Mouse (Mus musculus): ENCODE data around the gene Mgrn1. TPM values are rescaled to one million over a fixed set of nuclear protein-coding genes. Genes with fewer than 3 reads are reported as not detected.

Gene Mgrn1
- polyA plus RNA-seq, 1 experiment from 2014 or later = 62.2 TPM

DNA sequence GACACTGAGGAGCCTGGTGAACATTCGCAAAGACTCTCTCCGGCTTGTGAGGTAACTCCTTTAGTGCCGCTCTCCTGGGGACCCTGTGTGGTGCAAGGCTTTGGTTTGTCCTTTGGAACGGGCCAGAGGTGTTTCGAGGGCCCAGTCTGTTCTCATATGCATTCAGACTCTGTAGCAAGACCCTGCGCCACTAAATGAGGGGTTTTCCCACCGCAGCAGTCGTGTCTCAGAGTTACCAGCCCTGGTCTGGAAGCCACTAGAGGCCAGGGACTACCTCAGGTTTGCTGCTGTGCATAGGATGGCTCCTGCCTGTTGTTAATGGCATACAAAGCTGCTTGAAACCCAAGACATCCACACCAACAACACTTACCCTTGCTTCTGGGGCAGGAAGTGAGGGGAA, 24.7 kb downstream of the Mgrn1 start:
- 93% methylated on average over 8 of the region's 8 CpGs for WGBS (ENCODE audit: missing documents)
- H3K36me3 ChIP-seq (ENCODE audit: inconsistent target) = peaks cover 21% of the 10 kb centered on the region
- H3K27ac ChIP-seq = no peak overlapping the region

DNA sequence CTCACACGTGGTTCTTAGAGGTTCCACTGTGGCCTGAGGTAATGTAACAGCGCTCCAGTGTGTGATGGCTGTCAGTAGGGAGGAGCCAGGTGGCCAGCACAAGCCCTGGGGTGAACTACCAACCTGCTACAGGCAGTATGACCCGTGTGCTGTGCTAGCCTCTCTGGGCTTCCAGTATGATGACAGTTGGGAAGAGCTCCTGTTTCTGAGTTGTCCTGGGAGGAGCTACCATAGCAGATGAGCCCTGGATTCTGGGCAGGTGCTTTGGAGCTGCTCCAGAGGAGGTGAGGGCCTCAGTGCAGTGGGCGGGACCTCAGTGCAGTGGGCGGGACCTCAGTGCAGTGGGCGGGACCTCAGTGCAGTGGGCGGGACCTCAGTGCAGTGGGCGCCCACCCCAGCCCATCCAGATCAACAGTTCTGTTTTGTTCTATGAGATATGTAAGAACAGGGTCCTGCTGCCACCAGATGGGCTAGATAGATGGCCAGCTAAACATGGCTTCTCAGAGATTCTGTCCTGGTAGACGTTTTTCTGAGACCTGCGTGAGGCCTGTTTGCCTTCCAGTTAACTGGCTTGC, 26.1 kb downstream of the Mgrn1 start:
- peaks cover 33% of the 10 kb centered on the region for H3K36me3 ChIP-seq (ENCODE audit: inconsistent target)
- peak overlapping the region; percentile 97 for H3K27ac ChIP-seq
- H3K4me3 ChIP-seq (ENCODE audit: inconsistent target) = no peak overlapping the region
- peaks cover 19% of the 10 kb centered on the region; the same call in 1 of the 2 replicates for H3K79me2 ChIP-seq (ENCODE audit: inconsistent target)
- 88% methylated on average over 10 of the region's 10 CpGs for WGBS (ENCODE audit: missing documents)

More for the DNA sequence above, 24.7 kb downstream of the Mgrn1 start:
- Histone ChIP-seq H3K4me3 (ENCODE audit: inconsistent target) (no peak overlapping the region), H3K79me2 (ENCODE audit: inconsistent target) (peaks cover 33% of the 10 kb centered on the region)

DNA sequence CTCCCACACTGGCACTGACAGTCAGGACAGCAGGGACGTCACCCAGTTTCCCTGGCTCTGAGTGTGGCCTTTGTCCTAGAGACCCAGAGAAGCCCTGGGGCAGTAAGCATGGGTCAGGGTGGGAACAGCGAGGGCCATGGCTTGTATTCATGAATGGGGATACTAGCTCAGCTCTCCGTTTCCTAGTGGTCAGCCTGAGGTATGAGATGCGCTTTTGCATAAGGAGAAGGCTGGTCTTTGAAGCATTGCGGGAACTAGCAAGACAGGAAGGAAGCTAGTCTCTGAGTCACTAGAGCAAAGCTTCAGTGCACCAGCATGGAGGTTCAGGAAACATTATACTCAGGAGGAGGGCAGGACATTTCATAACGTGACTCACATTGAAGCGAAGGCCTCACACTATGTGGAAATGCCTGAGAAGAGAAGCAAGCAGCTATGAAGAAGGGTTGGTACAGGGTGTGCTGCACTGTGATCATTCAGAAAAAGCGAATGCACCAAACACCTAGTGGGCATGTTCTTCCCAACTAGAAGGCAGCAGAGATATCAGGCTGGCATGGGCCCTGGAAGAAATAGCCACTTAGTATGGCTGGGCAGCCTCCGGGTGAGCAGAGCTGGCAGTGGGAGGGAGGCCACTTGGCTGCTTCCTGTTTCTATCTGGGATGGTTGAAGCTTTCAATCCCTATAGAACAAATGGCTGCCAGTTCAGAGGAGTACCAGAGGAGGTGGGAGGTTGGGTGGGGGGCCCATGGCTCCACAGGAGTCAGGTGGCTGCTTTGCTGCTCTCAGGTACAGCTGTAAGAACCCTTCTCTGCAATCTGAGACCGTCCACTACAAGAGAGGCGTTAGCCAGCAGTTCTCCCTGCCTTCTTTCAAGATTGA, 27.1 kb downstream of the Mgrn1 start:
- Histone ChIP-seq H3K4me3 (ENCODE audit: inconsistent target) (no peak overlapping the region), H3K79me2 (ENCODE audit: inconsistent target) (peaks cover 16% of the 10 kb centered on the region; the same call in 1 of the 2 replicates), H3K27ac (peak overlapping the region; percentile 97), H3K36me3 (ENCODE audit: inconsistent target) (peaks cover 37% of the 10 kb centered on the region)
- 16% methylated on average over 11 of the region's 11 CpGs for WGBS (ENCODE audit: missing documents)

DNA sequence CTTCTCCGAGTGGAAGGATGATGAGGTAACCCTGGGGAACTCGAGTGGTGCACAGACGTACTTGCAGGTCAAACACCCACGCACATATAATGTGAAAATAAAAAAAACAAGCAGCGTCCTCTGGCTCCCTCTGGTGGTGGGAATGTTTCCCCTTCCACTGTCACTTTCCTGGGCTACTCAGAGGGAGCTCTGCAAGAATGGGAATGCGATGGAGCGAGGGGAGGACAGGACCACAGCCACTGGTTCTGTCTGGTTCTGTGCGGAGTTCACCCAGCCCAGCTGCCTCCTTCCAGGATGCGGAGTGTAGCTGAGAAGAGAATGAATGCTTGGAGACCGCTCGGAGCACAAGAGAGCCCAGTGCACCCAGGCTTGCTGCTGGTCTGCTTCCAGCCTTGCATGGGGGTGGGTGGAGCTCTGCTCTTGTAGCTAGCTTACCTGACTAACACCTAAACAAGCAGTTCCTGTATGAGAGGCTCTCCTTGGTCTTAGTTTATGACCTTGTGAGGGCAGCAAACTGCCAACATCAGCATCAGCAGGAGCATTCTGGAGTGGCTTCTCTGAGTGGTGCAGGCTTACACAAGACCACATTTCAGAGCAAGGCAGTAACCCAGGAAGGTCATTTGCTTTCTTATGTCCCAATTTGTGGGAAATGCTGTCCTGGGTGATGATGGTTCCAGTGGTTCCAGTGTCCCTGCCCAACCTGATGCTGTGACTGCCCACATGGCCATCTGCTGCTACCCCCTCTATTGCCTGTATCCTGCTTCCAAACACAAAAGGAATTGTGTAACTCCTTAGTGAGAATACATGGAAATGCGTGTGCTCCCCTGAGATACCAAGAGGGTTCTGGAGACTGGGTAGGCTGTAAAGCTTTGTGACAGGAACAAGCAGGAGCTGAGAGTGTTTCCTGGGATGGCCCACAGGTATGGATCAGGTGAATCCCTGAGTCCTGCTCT, 28.0 kb downstream of the Mgrn1 start:
- no peak overlapping the region for H3K4me3 ChIP-seq (ENCODE audit: inconsistent target)
- peaks cover 41% of the 10 kb centered on the region for H3K36me3 ChIP-seq (ENCODE audit: inconsistent target)
- H3K79me2 ChIP-seq (ENCODE audit: inconsistent target) = peaks cover 8% of the 10 kb centered on the region; the same call in 1 of the 2 replicates
- peak overlapping the region; percentile 97 for H3K27ac ChIP-seq
- WGBS (ENCODE audit: missing documents) = 42% methylated on average over 12 of the region's 12 CpGs

DNA sequence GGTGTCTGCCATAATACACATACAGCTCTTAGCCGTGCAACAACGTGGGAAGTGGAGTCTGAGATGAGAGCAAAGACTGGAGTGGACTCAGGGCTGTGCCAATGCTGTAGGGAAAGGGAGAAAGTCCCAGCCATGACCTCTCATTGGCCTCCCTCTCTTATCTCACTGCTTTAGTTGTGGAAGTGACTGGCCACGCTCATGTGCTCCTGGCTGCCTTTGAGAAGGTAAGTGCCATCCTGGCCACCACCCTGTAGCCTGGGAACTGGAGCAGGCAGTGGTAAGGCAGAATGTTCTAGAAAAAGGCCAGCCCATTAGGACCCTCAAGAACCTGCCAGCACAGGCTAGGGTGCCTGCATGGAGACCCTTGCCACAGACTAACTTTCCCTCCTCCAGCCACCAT, 29.9 kb downstream of the Mgrn1 start:
- H3K27ac ChIP-seq = no peak overlapping the region
- H3K36me3 ChIP-seq (ENCODE audit: inconsistent target) = peaks cover 34% of the 10 kb centered on the region; the same call in 1 of the 2 replicates
- WGBS (ENCODE audit: missing documents) = 75% methylated on average over 3 of the region's 3 CpGs
- no peaks in the 10 kb centered on the region for H3K79me2 ChIP-seq (ENCODE audit: inconsistent target)
- H3K4me3 ChIP-seq (ENCODE audit: inconsistent target) = no peak overlapping the region

DNA sequence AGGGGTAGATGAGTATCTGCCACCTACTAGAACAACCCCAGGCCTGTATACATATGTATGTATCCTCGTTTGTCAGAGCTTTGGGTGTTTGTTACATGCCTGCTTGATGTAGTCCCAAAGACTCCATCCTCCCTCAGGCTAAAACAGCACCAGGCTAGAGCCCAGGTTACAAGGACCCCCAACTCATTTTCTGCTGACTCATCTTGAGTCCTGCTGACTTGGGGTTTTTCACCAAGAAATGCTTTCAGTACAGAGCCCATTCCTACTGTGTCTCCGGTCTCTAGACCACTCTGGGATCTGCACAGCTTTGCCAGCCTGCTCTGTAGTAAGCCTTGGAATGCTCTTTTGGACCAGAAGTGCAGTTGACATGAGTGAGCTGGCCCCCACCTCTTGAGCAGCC, 30.6 kb downstream of the Mgrn1 start:
- 95% methylated on average over 2 of the region's 2 CpGs for WGBS (ENCODE audit: missing documents)
- no peak overlapping the region for H3K4me3 ChIP-seq (ENCODE audit: inconsistent target)
- H3K27ac ChIP-seq = no peak overlapping the region
- H3K79me2 ChIP-seq (ENCODE audit: inconsistent target) = no peaks in the 10 kb centered on the region
- H3K36me3 ChIP-seq (ENCODE audit: inconsistent target) = peaks cover 28% of the 10 kb centered on the region; the same call in 1 of the 2 replicates

DNA sequence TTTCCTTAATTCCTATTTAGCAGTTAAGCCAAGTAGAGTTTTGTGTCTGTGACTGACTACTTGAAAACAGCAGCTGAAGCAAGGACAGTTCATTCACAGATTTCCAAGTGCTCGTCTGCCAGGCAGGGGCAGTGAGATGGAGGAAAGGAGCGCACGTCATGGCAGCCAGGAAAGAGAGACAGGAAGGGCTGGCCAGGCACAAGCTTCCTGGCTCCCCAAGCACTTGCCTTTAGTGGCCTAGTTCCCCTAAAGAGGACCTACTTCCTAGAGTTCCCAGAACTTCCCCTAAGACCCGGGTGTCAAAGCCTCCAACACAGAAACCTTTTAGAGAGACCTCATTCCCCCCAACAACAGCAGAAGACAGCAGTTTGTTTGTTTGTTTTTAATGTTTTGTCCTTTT, 34.5 kb downstream of the Mgrn1 start:
- Histone ChIP-seq H3K4me3 (ENCODE audit: inconsistent target) (no peak overlapping the region), H3K27ac (peak overlapping the region; percentile 56), H3K36me3 (ENCODE audit: inconsistent target) (peaks cover 58% of the 10 kb centered on the region), H3K79me2 (ENCODE audit: inconsistent target) (no peaks in the 10 kb centered on the region)
- WGBS (ENCODE audit: missing documents) = 6% methylated on average over 4 of the region's 4 CpGs

DNA sequence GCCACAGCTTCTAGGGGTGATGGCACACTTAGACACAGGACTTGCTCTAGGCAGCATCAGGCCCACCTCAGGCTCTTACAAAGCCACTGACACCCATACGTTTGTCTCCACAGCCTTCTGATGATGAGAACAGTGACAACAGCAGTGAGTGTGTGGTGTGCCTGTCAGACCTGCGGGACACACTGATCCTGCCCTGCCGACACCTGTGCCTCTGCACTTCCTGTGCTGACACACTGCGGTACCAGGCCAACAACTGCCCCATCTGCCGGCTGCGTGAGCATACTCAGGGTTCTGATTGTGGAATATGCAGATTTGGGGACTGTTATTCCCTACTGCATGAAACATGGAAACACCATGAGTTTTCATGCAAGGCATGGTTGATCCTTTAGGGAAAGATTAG, 36.4 kb downstream of the Mgrn1 start:
- WGBS (ENCODE audit: missing documents) = 76% methylated on average over 6 of the region's 6 CpGs
- H3K4me3 ChIP-seq (ENCODE audit: inconsistent target) = no peak overlapping the region
- peaks cover 65% of the 10 kb centered on the region for H3K36me3 ChIP-seq (ENCODE audit: inconsistent target)
- no peaks in the 10 kb centered on the region for H3K79me2 ChIP-seq (ENCODE audit: inconsistent target)
- H3K27ac ChIP-seq = no peak overlapping the region

DNA sequence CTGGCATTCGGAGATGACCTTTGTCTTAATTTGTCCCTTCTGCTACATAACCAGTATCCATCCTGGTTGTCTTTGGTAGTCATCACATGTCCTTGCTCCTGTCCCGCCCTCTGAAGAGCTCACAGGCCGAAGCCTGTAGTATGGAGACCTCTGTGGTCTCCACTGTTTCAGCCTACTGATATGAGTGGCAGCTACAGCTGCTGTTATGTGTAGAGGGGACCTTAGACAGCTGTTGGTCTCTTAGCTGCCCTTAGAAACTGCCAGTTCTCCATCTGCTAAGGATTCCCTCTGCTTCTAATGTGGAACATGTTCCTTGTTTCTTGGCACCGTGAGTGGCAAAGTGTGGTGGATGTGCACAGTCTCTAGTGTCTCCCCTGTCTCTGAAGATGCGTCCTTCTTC, 37.9 kb downstream of the Mgrn1 start:
- 95% methylated on average over 5 of the region's 5 CpGs for WGBS (ENCODE audit: missing documents)
- H3K36me3 ChIP-seq (ENCODE audit: inconsistent target) = peaks cover 70% of the 10 kb centered on the region
- H3K27ac ChIP-seq = no peak overlapping the region
- no peaks in the 10 kb centered on the region for H3K79me2 ChIP-seq (ENCODE audit: inconsistent target)
- H3K4me3 ChIP-seq (ENCODE audit: inconsistent target) = no peak overlapping the region

DNA sequence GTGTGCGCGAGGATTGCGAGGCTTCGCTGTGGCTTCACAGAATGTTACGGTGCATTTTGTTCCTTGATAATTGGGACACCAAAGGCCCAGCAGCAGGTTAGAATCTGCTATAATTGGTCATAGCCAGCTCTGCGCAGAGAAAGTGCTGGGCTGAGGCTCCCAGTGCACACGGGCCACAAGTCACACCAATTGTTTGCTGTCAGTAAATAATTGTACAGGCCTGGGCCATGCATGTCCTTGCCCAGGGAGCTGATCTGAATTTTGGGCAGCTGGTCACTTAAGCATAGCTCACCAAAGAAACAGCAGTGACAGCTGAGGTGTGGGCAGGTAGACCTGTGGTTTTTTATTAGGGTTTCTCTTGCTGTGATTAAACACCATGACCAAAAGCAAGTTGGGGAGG, 41.9 kb downstream of the Mgrn1 start:
- no peak overlapping the region for H3K27ac ChIP-seq
- no peaks in the 10 kb centered on the region for H3K79me2 ChIP-seq (ENCODE audit: inconsistent target)
- WGBS (ENCODE audit: missing documents) = 96% methylated on average over 3 of the region's 7 CpGs
- no peak overlapping the region for H3K4me3 ChIP-seq (ENCODE audit: inconsistent target)
- H3K36me3 ChIP-seq (ENCODE audit: inconsistent target) = peaks cover 89% of the 10 kb centered on the region

DNA sequence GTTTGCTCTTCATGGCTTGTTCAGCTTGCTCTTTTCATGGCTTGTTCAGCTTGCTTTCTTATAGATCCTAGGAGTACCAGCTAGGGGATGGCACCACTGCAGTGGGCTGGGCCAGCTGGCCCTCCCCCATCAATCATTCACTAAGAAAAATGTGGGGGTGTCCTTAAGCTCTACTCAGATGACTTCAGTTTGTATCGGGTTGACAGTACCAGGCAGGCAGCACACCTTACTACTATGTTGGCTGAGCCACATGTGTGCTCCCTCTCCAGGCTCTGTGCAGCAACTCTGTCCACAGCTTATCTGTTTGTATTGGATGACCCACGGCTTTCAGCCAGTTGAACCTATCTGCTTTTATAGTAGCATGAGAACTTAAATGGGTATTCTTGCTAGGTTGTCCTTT, 42.4 kb downstream of the Mgrn1 start:
- H3K27ac ChIP-seq = no peak overlapping the region
- WGBS (ENCODE audit: missing documents) = 97% methylated on average over 2 of the region's 2 CpGs
- H3K36me3 ChIP-seq (ENCODE audit: inconsistent target) = peaks cover 86% of the 10 kb centered on the region
- H3K4me3 ChIP-seq (ENCODE audit: inconsistent target) = no peak overlapping the region
- H3K79me2 ChIP-seq (ENCODE audit: inconsistent target) = no peaks in the 10 kb centered on the region

DNA sequence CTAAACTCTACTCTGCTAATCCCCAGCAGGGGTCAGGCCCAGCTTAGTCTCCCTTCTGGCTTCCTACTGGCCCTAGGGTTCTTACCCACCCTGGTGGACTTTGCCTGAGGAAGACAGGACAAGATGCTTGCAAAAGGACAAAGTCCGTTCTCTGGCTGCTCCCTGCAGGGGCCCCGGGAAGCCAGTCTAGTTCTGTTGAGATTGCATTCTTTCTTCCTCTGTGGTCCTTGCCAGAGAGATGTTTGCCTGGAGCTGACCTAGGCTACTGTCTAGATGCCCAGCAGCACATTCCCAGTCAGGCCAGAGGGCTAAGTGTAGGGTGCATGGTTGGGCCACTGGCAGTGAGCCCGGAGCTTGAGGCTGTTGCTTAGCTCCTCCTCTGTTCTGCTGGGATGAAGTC, 46.4 kb downstream of the Mgrn1 start:
- Histone ChIP-seq H3K79me2 (ENCODE audit: inconsistent target) (no peaks in the 10 kb centered on the region), H3K27ac (no peak overlapping the region), H3K4me3 (ENCODE audit: inconsistent target) (no peak overlapping the region), H3K36me3 (ENCODE audit: inconsistent target) (peaks cover 50% of the 10 kb centered on the region)
- 88% methylated on average over 3 of the region's 3 CpGs for WGBS (ENCODE audit: missing documents)

DNA sequence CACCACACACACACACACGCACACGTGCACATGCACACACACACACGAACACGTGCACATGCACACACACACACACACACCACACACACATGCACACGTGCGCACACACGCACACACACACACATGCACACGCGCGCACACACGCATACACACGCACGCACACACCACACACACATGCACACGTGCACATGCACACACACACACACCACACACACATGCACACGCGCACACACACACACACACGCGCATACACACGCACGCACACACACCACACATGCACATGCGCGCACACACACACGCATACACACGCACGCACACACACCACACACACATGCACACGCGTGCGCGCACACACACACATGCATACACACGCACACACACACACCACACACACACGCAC, 49.4 kb downstream of the Mgrn1 start:
- H3K36me3 ChIP-seq (ENCODE audit: inconsistent target) = peaks cover 31% of the 10 kb centered on the region
- H3K79me2 ChIP-seq (ENCODE audit: inconsistent target) = peaks cover 14% of the 10 kb centered on the region; the same call in 1 of the 2 replicates
- 96% methylated on average over 10 of the region's 31 CpGs for WGBS (ENCODE audit: missing documents)
- H3K27ac ChIP-seq = peak overlapping the region; percentile 82
- H3K4me3 ChIP-seq (ENCODE audit: inconsistent target) = no peak overlapping the region

DNA sequence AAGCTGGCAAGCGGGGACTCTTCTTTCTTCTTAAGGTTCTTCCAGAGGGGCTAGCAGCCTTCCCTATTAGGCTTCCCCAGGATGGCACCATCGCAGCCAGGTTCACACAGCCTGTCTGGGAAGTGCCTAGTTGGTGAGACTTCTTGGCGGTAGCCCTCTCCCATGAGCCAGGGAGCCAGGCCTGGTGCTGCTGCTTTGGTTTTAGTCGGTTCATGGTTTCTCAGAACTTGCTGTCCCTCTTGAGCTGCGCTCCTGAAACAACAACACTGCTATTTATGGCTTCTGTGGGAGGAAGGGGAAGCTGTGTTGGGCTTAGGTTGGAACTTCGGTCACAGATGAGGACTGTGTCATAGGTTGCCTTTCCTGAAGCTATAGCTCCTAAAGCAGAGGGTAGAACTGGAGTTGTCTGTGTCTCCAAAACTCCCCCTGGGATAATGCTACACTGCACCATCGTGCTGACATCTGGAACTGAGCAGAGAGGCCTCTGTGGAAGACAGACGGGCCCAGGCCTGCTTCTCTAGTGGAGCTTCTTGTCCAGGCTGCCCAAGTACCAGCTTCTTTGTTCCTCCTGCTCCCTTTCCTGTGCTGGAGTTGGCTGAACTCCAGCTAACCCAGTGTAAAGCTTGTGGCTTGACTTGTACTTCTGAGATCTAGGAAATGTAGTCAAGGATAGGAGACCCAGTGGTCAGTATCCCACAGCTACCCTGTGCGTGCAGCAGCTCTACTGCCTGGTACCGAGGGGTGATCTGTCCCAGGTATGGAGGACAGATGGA, 50.1 kb downstream of the Mgrn1 start:
- H3K79me2 ChIP-seq (ENCODE audit: inconsistent target) = peaks cover 15% of the 10 kb centered on the region; the same call in 1 of the 2 replicates
- H3K27ac ChIP-seq = peak overlapping the region; percentile 82
- 17% methylated on average over 10 of the region's 10 CpGs for WGBS (ENCODE audit: missing documents)
- no peak overlapping the region for H3K4me3 ChIP-seq (ENCODE audit: inconsistent target)
- H3K36me3 ChIP-seq (ENCODE audit: inconsistent target) = peaks cover 26% of the 10 kb centered on the region

Measured in macrophage (primary cell).